Mouse (Mus musculus) embryonic fibroblast, embryonic 13.5 days (primary cell): Measurements from ENCODE around the gene G3bp2.
"Not testable (repeated sequence)": the region's sequence is repeated elsewhere in the genome, so short reads cannot be mapped to it uniquely, and the experiment has no call there.

Source experiments
- CTCF ChIP-seq: IDR thresholded peaks from 2 replicates; pipeline ENCODE4 v1.5.1; 2011; ENCODE audit warnings: mild to moderate bottlenecking, control low read depth, low read length, moderate library complexity, borderline replicate concordance; ENCODE audit not compliant: insufficient read depth
- POLR2A ChIP-seq: IDR thresholded peaks from 2 replicates; pipeline ENCODE4 v1.6.1; 2011; ENCODE audit warnings: low read depth, mild to moderate bottlenecking, control low read depth, low read length, moderate library complexity

- not testable (repeated sequence) for TF ChIP-seq CTCF, POLR2A
Observed at GRCm38 (mm10) chr5:92133006-92133405, 49.5 kb upstream of the G3bp2 start.
